Mouse (Mus musculus): Measurements from ENCODE around the gene Ephb2.

DNA sequence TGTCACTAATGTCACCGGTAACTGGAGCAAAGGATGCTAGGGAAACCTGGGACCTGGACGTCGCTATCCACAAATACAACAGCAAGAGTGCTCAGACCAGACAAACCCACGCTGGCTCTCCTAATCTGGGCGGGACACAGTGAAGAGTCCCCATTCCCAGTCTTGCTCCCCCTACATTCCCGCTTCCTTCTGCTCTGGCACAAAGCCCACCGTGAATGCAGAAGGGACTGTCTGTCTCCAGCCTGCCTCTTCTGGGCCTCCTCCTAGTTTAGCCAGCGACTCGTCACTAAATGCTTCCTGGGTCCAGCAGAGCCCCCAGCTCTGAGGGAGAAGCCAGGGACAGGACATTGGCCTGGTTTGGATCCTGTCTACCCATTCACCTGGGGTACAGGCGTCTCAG lies 29.5 kb downstream of the Ephb2 start:
- peak; percentile 32 for TF ChIP-seq CTCF (IDR thresholded peaks at IDR 0.05; ENCODE audit: low read depth)
- TF ChIP-seq EP300 (optimal IDR thresholded peaks at IDR 0.05): no peak
